Mouse (Mus musculus) hindlimb bud, embryonic 11.5 days (tissue): ENCODE data around the gene Tesc.

Experiments used
- DNase-seq: peaks from one replicate; pipeline ENCODE4 v3.0.0-alpha.2; 2012; ENCODE audit warnings: low read depth, low spot score; ENCODE audit errors: extremely low spot score

Gene Tesc

GRCm38 (mm10) chr5:118027698-118028190, at the start of gene Tesc:
Gene Tesc (plus strand): TSS chr5:118027743.
- no peak for DNase-seq

- DNase-seq: no peak
Observed at GRCm38 (mm10) chr5:117978159-117978697, 49.3 kb upstream of the Tesc start.

- no peak for DNase-seq
Observed at GRCm38 (mm10) chr5:117979082-117979481, 48.5 kb upstream of the Tesc start.

- DNase-seq: no peak
Observed at GRCm38 (mm10) chr5:117980921-117981320, 46.6 kb upstream of the Tesc start.

GRCm38 (mm10) chr5:117981943-117982342, 45.6 kb upstream of the Tesc start:
- DNase-seq: no peak

- no peak for DNase-seq
Observed at GRCm38 (mm10) chr5:117986327-117986726, 41.2 kb upstream of the Tesc start.

GRCm38 (mm10) chr5:117987891-117988290, 39.7 kb upstream of the Tesc start:
- no peak for DNase-seq

GRCm38 (mm10) chr5:117988367-117988766, 39.2 kb upstream of the Tesc start:
- no peak for DNase-seq

GRCm38 (mm10) chr5:117989773-117990172, 37.8 kb upstream of the Tesc start:
- no peak for DNase-seq

GRCm38 (mm10) chr5:117990957-117991356, 36.6 kb upstream of the Tesc start:
- DNase-seq: no peak

- DNase-seq: no peak
Observed at GRCm38 (mm10) chr5:117993550-117993949, 34.0 kb upstream of the Tesc start.

- DNase-seq: no peak
Observed at GRCm38 (mm10) chr5:117995372-117995901, 32.1 kb upstream of the Tesc start.

- DNase-seq: no peak
Observed at GRCm38 (mm10) chr5:117995911-117996310, 31.6 kb upstream of the Tesc start.

GRCm38 (mm10) chr5:117996581-117996980, 31.0 kb upstream of the Tesc start:
- DNase-seq: no peak

- DNase-seq: no peak
Observed at GRCm38 (mm10) chr5:117997434-117997970, 30.0 kb upstream of the Tesc start.

- no peak for DNase-seq
Observed at GRCm38 (mm10) chr5:117999061-117999460, 28.5 kb upstream of the Tesc start.

- no peak for DNase-seq
Observed at GRCm38 (mm10) chr5:117999584-117999983, 28.0 kb upstream of the Tesc start.

GRCm38 (mm10) chr5:118002059-118002458, 25.5 kb upstream of the Tesc start:
- DNase-seq: peak; percentile 26

GRCm38 (mm10) chr5:118004619-118005018, 22.9 kb upstream of the Tesc start:
- no peak for DNase-seq

- DNase-seq: no peak
Observed at GRCm38 (mm10) chr5:118005728-118006127, 21.8 kb upstream of the Tesc start.

GRCm38 (mm10) chr5:118008344-118008743, 19.2 kb upstream of the Tesc start:
- DNase-seq: no peak

- DNase-seq: no peak
Observed at GRCm38 (mm10) chr5:118010872-118011271, 16.7 kb upstream of the Tesc start.

- DNase-seq: no peak
Observed at GRCm38 (mm10) chr5:118011796-118012195, 15.7 kb upstream of the Tesc start.
